Mouse (Mus musculus) liver, adult 2 months (tissue): ENCODE results near the gene Macrod1. TPM values are rescaled to one million over a fixed set of nuclear protein-coding genes. Genes with fewer than 3 reads are reported as not detected.

Experiments
- DNase-seq: peaks from one replicate; pipeline ENCODE4 v3.0.0-alpha.2; 2011; ENCODE audit warnings: low read depth, low spot score; ENCODE audit errors: extremely low read depth
- H3K27ac ChIP-seq: fragments of 200-500 bp; replicated peaks from 2 replicates; pipeline ENCODE4 v1.5.1; 2012; ENCODE audit warnings: low read depth, mild to moderate bottlenecking, control low read depth, inconsistent platforms, low read length; ENCODE audit not compliant: insufficient read depth
- H3K27me3 ChIP-seq: fragments of 200-500 bp; 2 replicates; pipeline ENCODE4 v1.6.1; 2012; ENCODE audit warnings: mild to moderate bottlenecking, moderate library complexity, low read length, inconsistent platforms; ENCODE audit not compliant: control insufficient read depth, insufficient read depth
- H3K36me3 ChIP-seq: fragments of 200-500 bp; 2 replicates; pipeline ENCODE4 v1.6.1; 2012; ENCODE audit warnings: low read length, inconsistent platforms; ENCODE audit not compliant: control insufficient read depth, insufficient read depth
- H3K4me1 ChIP-seq: fragments of 200-500 bp; 2 replicates; pipeline ENCODE4 v1.6.1; 2011; ENCODE audit warnings: low read length; ENCODE audit not compliant: control insufficient read depth, insufficient read depth
- H3K4me3 ChIP-seq: fragments of 200-500 bp; 2 replicates; pipeline ENCODE4 v1.5.1; 2011; ENCODE audit warnings: low read depth, mild to moderate bottlenecking, control low read depth, low read length, moderate library complexity; ENCODE audit not compliant: insufficient read depth
- H3K79me2 ChIP-seq: fragments of 200-500 bp; 2 replicates; pipeline ENCODE4 v1.6.1; 2012; ENCODE audit warnings: inconsistent platforms, mild to moderate bottlenecking, low read length, moderate library complexity; ENCODE audit not compliant: control insufficient read depth, insufficient read depth
- H3K9ac ChIP-seq: fragments of 200-500 bp; 2 replicates; pipeline ENCODE4 v1.6.1; 2012; ENCODE audit warnings: low read depth, mild to moderate bottlenecking, control low read depth, inconsistent platforms, low read length
- CTCF ChIP-seq: fragments of 200-500 bp; IDR thresholded peaks from 2 replicates; pipeline ENCODE4 v1.5.1; 2011; ENCODE audit warnings: low read depth, low read length, control low read depth
- POLR2A ChIP-seq: fragments of 200-500 bp; IDR thresholded peaks from 2 replicates; pipeline ENCODE4 v1.6.1; 2011; ENCODE audit warnings: low read length, control low read depth; ENCODE audit not compliant: insufficient read depth; ENCODE audit errors: extremely low read depth
- WGBS: fragments of 180-500 bp; shearing (Covaris S2); methylation state at CpG from one replicate; pipeline ENCODE4 v1.1.7; 2018; 5-methylcytosine and 5-hydroxymethylcytosine counted together
- polyA plus RNA-seq: library from polyadenylated mRNA; depleted of rRNA; stranded (reverse); fragments of >200 nt; gene quantifications from 2 replicates; pipeline ENCODE4 v1.2.3, GENCODE M21; 2012
- total RNA-seq: library from RNA; depleted of rRNA; stranded (reverse); fragments of >200 nt; gene quantifications from 2 replicates; pipeline ENCODE4 v1.2.3, GENCODE M21; 2014

Gene Macrod1
- total and polyA plus RNA-seq, 2 experiments, result 12.2 to 115 TPM

- H3K79me2 ChIP-seq, result no peaks in the 10 kb centered on the region; the same call in 1 of the 2 replicates
- no peak for DNase-seq
- H3K9ac ChIP-seq, result no peak overlapping the region
- H3K4me3 ChIP-seq, result no peak overlapping the region
- H3K27ac ChIP-seq, result no peak overlapping the region
- 88% methylated on average over 9 of the region's 9 CpGs for WGBS
- no peaks in the 10 kb centered on the region for H3K4me1 ChIP-seq
- H3K36me3 ChIP-seq, result no peaks in the 10 kb centered on the region
- TF ChIP-seq CTCF (no peak), POLR2A (no peak)
- H3K27me3 ChIP-seq, result no peaks in the 10 kb centered on the region
These were observed 21.1 kb downstream of the Macrod1 start for GRCm38 (mm10) chr19:7077666-7078065.

DNA sequence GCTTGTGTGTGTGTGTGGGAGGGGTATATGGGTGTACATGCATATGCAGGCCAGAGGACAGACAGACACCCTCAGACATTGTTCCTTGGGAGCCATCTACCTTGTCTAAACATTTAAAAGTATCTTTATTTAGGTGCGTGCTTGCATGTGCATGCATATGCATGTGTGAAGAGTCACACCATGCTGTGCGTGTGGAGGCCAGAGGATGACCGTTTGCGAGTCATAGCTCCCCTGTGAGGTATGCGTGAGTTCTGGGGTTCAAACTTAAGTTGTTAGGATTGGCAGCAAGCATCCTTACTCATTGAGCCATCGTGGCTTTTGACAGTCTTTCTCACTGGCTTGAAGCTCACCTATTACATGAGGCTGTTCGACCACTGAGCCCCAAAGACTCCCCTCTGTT, 21.7 kb downstream of the Macrod1 start:
- no peaks in the 10 kb centered on the region for H3K27me3 ChIP-seq
- no peak overlapping the region for H3K4me3 ChIP-seq
- no peaks in the 10 kb centered on the region for H3K36me3 ChIP-seq
- no peaks in the 10 kb centered on the region for H3K4me1 ChIP-seq
- H3K9ac ChIP-seq, result no peak overlapping the region
- TF ChIP-seq POLR2A (no peak), CTCF (no peak)
- H3K79me2 ChIP-seq, result no peaks in the 10 kb centered on the region; the same call in 1 of the 2 replicates
- WGBS, result 92% methylated on average over 7 of the region's 7 CpGs
- DNase-seq, result no peak
- H3K27ac ChIP-seq, result no peak overlapping the region

- no peak for TF ChIP-seq CTCF
- TF ChIP-seq POLR2A, result no peak
- no peak for DNase-seq
- no peak overlapping the region for H3K4me3 ChIP-seq
- 83% methylated on average over 7 of the region's 7 CpGs for WGBS
- H3K79me2 ChIP-seq, result no peaks in the 10 kb centered on the region
- no peaks in the 10 kb centered on the region for H3K27me3 ChIP-seq
- H3K4me1 ChIP-seq, result no peaks in the 10 kb centered on the region
- H3K27ac ChIP-seq, result no peak overlapping the region
- H3K36me3 ChIP-seq, result no peaks in the 10 kb centered on the region
- H3K9ac ChIP-seq, result no peak overlapping the region
These were observed 25.1 kb downstream of the Macrod1 start for GRCm38 (mm10) chr19:7081516-7082266.

DNA sequence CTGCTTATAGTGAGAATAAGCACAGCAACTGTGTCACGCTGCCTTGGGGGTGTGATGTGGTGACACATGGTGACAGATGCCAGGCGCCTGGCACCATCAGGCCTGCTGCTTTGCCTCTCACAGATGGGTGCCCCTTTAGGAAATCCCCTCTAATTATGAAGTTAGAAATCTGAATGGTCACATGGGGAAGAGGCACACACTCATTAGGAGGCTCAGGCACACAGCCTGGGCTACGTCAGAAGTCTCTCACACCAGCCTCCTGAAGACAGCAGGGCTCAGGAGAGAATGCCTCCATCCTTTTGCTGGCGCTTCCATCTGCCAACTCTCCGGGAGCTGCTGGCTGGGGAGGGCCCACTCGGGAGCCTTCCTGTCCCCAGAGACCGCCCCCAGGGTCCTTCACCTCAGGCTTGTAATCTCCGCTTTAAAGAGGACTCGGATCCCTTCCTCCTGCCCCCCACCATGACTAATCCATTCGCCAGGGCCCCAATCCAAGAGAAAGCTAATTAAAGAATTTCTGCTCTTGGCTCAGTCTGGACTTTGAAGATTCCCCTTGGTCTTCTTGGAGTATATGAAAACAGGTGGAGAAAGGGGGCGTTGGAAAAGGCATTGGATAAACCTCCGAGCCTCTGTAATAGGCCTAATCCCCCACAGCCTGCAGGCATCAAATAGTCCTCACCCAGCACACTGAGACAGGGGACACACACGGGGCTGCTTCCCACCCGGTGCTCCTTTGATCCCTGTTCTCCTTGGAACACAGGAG, 26.6 kb downstream of the Macrod1 start:
- Histone ChIP-seq H3K4me3 (no peak overlapping the region), H3K36me3 (no peaks in the 10 kb centered on the region), H3K79me2 (no peaks in the 10 kb centered on the region), H3K9ac (no peak overlapping the region), H3K4me1 (no peaks in the 10 kb centered on the region), H3K27ac (no peak overlapping the region), H3K27me3 (no peaks in the 10 kb centered on the region)
- 77% methylated on average over 14 of the region's 14 CpGs for WGBS
- no peak for DNase-seq
- TF ChIP-seq CTCF (no peak), POLR2A (no peak)

DNA sequence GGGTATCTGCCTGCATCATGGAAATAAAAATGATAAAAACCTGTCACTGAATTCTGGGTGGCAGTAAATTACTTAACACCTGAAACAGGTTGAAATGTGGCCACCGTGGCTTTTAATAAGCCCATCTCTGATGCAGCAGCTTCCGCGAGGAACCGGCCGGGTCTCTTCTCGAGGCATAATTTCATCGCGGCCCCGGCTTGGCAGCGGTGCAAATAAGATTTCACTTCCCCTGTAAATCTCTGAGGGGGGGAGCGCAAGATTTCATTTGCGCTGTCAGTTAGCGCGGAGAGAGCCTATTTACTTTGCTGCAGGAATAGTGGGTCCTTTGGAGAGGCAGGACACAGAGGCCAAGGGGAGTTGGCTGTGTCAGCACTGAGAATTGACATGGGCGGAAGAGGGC, 28.1 kb downstream of the Macrod1 start:
- H3K27ac ChIP-seq, result no peak overlapping the region
- WGBS, result 74% methylated on average over 15 of the region's 15 CpGs
- no peaks in the 10 kb centered on the region for H3K27me3 ChIP-seq
- TF ChIP-seq CTCF, result no peak
- TF ChIP-seq POLR2A, result no peak
- H3K4me1 ChIP-seq, result no peaks in the 10 kb centered on the region
- no peak overlapping the region for H3K9ac ChIP-seq
- H3K79me2 ChIP-seq, result no peaks in the 10 kb centered on the region
- H3K4me3 ChIP-seq, result no peak overlapping the region
- no peaks in the 10 kb centered on the region for H3K36me3 ChIP-seq
- no peak for DNase-seq

GRCm38 (mm10) chr19:7088558-7088957, 31.9 kb downstream of the Macrod1 start:
- H3K79me2 ChIP-seq, result no peaks in the 10 kb centered on the region
- H3K4me3 ChIP-seq, result no peak overlapping the region
- no peak overlapping the region for H3K27ac ChIP-seq
- no peak overlapping the region for H3K9ac ChIP-seq
- TF ChIP-seq POLR2A, result no peak
- no peak for TF ChIP-seq CTCF
- no peaks in the 10 kb centered on the region for H3K36me3 ChIP-seq
- H3K4me1 ChIP-seq, result no peaks in the 10 kb centered on the region
- 77% methylated on average over 9 of the region's 9 CpGs for WGBS
- no peaks in the 10 kb centered on the region for H3K27me3 ChIP-seq
- no peak for DNase-seq
